Mouse (Mus musculus): ENCODE measurements around the gene Slc39a9. TPM values are rescaled to one million over a fixed set of nuclear protein-coding genes. Genes with fewer than 3 reads are reported as not detected.

Slc39a9 gene
- total RNA-seq, 1 experiment from 2014 or later, result 18.6 TPM

- no peak for ATAC-seq (ENCODE audit: extremely low read depth, insufficient number of reproducible peaks, low FRiP score, poor library complexity, severe bottlenecking)
Measured at GRCm38 (mm10) chr12:80644506-80644868, 804 bp downstream of the Slc39a9 start.

- no peak for ATAC-seq (ENCODE audit: extremely low read depth, insufficient number of reproducible peaks, low FRiP score, poor library complexity, severe bottlenecking)
Measured at GRCm38 (mm10) chr12:80646377-80646776, 2.7 kb downstream of the Slc39a9 start.

- ATAC-seq (ENCODE audit: extremely low read depth, insufficient number of reproducible peaks, low FRiP score, poor library complexity, severe bottlenecking), result no peak
Measured at GRCm38 (mm10) chr12:80653951-80654658, 10.4 kb downstream of the Slc39a9 start.

- ATAC-seq (ENCODE audit: extremely low read depth, insufficient number of reproducible peaks, low FRiP score, poor library complexity, severe bottlenecking), result no peak
Measured at GRCm38 (mm10) chr12:80654659-80655025, 11.0 kb downstream of the Slc39a9 start.

GRCm38 (mm10) chr12:80658661-80659060, 15.0 kb downstream of the Slc39a9 start:
- ATAC-seq (ENCODE audit: extremely low read depth, insufficient number of reproducible peaks, low FRiP score, poor library complexity, severe bottlenecking), result no peak

- no peak for ATAC-seq (ENCODE audit: extremely low read depth, insufficient number of reproducible peaks, low FRiP score, poor library complexity, severe bottlenecking)
Measured at GRCm38 (mm10) chr12:80662322-80662721, 18.6 kb downstream of the Slc39a9 start.

GRCm38 (mm10) chr12:80663935-80664334, 20.3 kb downstream of the Slc39a9 start:
- no peak for ATAC-seq (ENCODE audit: extremely low read depth, insufficient number of reproducible peaks, low FRiP score, poor library complexity, severe bottlenecking)

- ATAC-seq (ENCODE audit: extremely low read depth, insufficient number of reproducible peaks, low FRiP score, poor library complexity, severe bottlenecking), result no peak
Measured at GRCm38 (mm10) chr12:80668391-80668790, 24.7 kb downstream of the Slc39a9 start.

- ATAC-seq (ENCODE audit: extremely low read depth, insufficient number of reproducible peaks, low FRiP score, poor library complexity, severe bottlenecking), result no peak
Measured at GRCm38 (mm10) chr12:80673170-80673569, 29.5 kb downstream of the Slc39a9 start.

- no peak for ATAC-seq (ENCODE audit: extremely low read depth, insufficient number of reproducible peaks, low FRiP score, poor library complexity, severe bottlenecking)
Measured at GRCm38 (mm10) chr12:80681340-80681739, 37.7 kb downstream of the Slc39a9 start.

GRCm38 (mm10) chr12:80683554-80683953, 39.9 kb downstream of the Slc39a9 start:
- ATAC-seq (ENCODE audit: extremely low read depth, insufficient number of reproducible peaks, low FRiP score, poor library complexity, severe bottlenecking), result no peak

- ATAC-seq (ENCODE audit: extremely low read depth, insufficient number of reproducible peaks, low FRiP score, poor library complexity, severe bottlenecking), result no peak
Measured at GRCm38 (mm10) chr12:80684316-80684715, 40.6 kb downstream of the Slc39a9 start.

GRCm38 (mm10) chr12:80687788-80688211, 44.1 kb downstream of the Slc39a9 start:
- no peak for ATAC-seq (ENCODE audit: extremely low read depth, insufficient number of reproducible peaks, low FRiP score, poor library complexity, severe bottlenecking)

GRCm38 (mm10) chr12:80689696-80690095, 46.0 kb downstream of the Slc39a9 start:
- no peak for ATAC-seq (ENCODE audit: extremely low read depth, insufficient number of reproducible peaks, low FRiP score, poor library complexity, severe bottlenecking)

- ATAC-seq (ENCODE audit: extremely low read depth, insufficient number of reproducible peaks, low FRiP score, poor library complexity, severe bottlenecking), result no peak
Measured at GRCm38 (mm10) chr12:80691671-80692091, 48.0 kb downstream of the Slc39a9 start.

GRCm38 (mm10) chr12:80692269-80692972, 48.7 kb downstream of the Slc39a9 start, which contains the start of gene Plekhd1:
TSS of gene Plekhd1 (plus strand) at chr12:80692591.
- no peak for ATAC-seq (ENCODE audit: extremely low read depth, insufficient number of reproducible peaks, low FRiP score, poor library complexity, severe bottlenecking)

GRCm38 (mm10) chr12:80693700-80694099, 50.0 kb downstream of the Slc39a9 start:
- no peak for ATAC-seq (ENCODE audit: extremely low read depth, insufficient number of reproducible peaks, low FRiP score, poor library complexity, severe bottlenecking)

- no peak for ATAC-seq (ENCODE audit: extremely low read depth, insufficient number of reproducible peaks, low FRiP score, poor library complexity, severe bottlenecking)
Measured at GRCm38 (mm10) chr12:80695004-80695403, 51.3 kb downstream of the Slc39a9 start.

GRCm38 (mm10) chr12:80698526-80699143, 55.0 kb downstream of the Slc39a9 start:
- no peak for ATAC-seq (ENCODE audit: extremely low read depth, insufficient number of reproducible peaks, low FRiP score, poor library complexity, severe bottlenecking)

GRCm38 (mm10) chr12:80699144-80699531, 55.5 kb downstream of the Slc39a9 start:
- no peak for ATAC-seq (ENCODE audit: extremely low read depth, insufficient number of reproducible peaks, low FRiP score, poor library complexity, severe bottlenecking)
